Mouse (Mus musculus) MEL (cell line): Measurements from ENCODE around the gene Pigx. TPM values are rescaled to one million over a fixed set of nuclear protein-coding genes. Genes with fewer than 3 reads are reported as not detected.

Experiments
- DNase-seq: peaks from one replicate; pipeline ENCODE4 v3.0.0; 2011; ENCODE audit warnings: low read depth, low spot score
- H3K27ac ChIP-seq: 2 replicates; pipeline ENCODE4 v1.5.1; 2012; ENCODE audit warnings: low read depth, mild to moderate bottlenecking, control low read depth, low read length, moderate library complexity; ENCODE audit not compliant: control insufficient read depth
- H3K27me3 ChIP-seq, 2 experiments: fragments of 150-350 bp in 1 of 2; sonication (generic) in 1 of 2; 2 replicates each; pipeline ENCODE4 v1.6.1; 2012; ENCODE audit warnings: low read length in 2 of 2, mild to moderate bottlenecking in 2 of 2, improper control_type of control experiment in 1 of 2, moderate library complexity in 1 of 2; ENCODE audit not compliant: insufficient read depth in 2 of 2, control insufficient read depth in 1 of 2
- H3K36me3 ChIP-seq, 2 experiments: 2 replicates each; pipeline ENCODE4 v1.6.1; 2012 to 2014; ENCODE audit warnings: low read length in 2 of 2, improper control_type of control experiment in 1 of 2, inconsistent platforms in 1 of 2, mild to moderate bottlenecking in 1 of 2; ENCODE audit not compliant: insufficient read depth in 2 of 2, control insufficient read depth in 1 of 2
- H3K4me1 ChIP-seq, 2 experiments: fragments of 150-350 bp in 1 of 2; sonication (generic) in 1 of 2; 2 replicates each; pipeline ENCODE4 v1.6.1; 2012; ENCODE audit warnings: low read length in 2 of 2, improper control_type of control experiment in 1 of 2, mild to moderate bottlenecking in 1 of 2; ENCODE audit not compliant: insufficient read depth in 2 of 2, control insufficient read depth in 1 of 2
- H3K4me3 ChIP-seq, 2 experiments: fragments of 150-350 bp in 1 of 2; sonication (generic) in 1 of 2; 2 replicates each; pipeline ENCODE4 v1.5.1; 2012; ENCODE audit warnings: low read depth in 2 of 2, low read length in 2 of 2, mild to moderate bottlenecking in 2 of 2, moderate library complexity in 2 of 2, control low read depth in 1 of 2, improper control_type of control experiment in 1 of 2; ENCODE audit not compliant: control insufficient read depth in 1 of 2, insufficient read depth in 1 of 2
- H3K79me2 ChIP-seq: 2 replicates; pipeline ENCODE4 v1.6.1; 2012; ENCODE audit warnings: mild to moderate bottlenecking, low read length, moderate library complexity; ENCODE audit not compliant: control insufficient read depth, poor library complexity, insufficient read depth
- H3K9ac ChIP-seq: 2 replicates; pipeline ENCODE4 v1.6.1; 2012; ENCODE audit warnings: low read depth, mild to moderate bottlenecking, control low read depth, low read length, moderate library complexity; ENCODE audit not compliant: control insufficient read depth, poor library complexity, severe bottlenecking
- H3K9me3 ChIP-seq: fragments of 150-350 bp; sonication (generic); replicated peaks from 2 replicates; pipeline ENCODE4 v1.6.1; 2012; ENCODE audit warnings: mild to moderate bottlenecking, low read length, improper control_type of control experiment, moderate library complexity; ENCODE audit not compliant: insufficient read depth
- BHLHE40 ChIP-seq: IDR thresholded peaks from 2 replicates; pipeline ENCODE4 v1.6.1; 2012; ENCODE audit warnings: low read depth, mild to moderate bottlenecking, inconsistent platforms, low read length, improper control_type of control experiment, borderline replicate concordance
- CHD1 ChIP-seq: IDR thresholded peaks from 2 replicates; pipeline ENCODE4 v1.6.1; 2012; ENCODE audit warnings: low read depth, mild to moderate bottlenecking, inconsistent platforms, low read length, improper control_type of control experiment
- CTCF ChIP-seq, 3 experiments: IDR thresholded peaks in 2 of 3; conservative IDR thresholded peaks in 1 of 3; 2 replicates each; pipeline ENCODE4 v1.5.1; 2011 to 2012; ENCODE audit warnings: low read length in 3 of 3, low read depth in 2 of 3, mild to moderate bottlenecking in 2 of 3, improper control_type of control experiment in 1 of 3, inconsistent platforms in 1 of 3, mixed read lengths in 1 of 3, moderate library complexity in 1 of 3; ENCODE audit not compliant: control insufficient read depth in 1 of 3, insufficient read depth in 1 of 3, poor library complexity in 1 of 3, severe bottlenecking in 1 of 3
- E2F4 ChIP-seq: IDR thresholded peaks from 2 replicates; pipeline ENCODE4 v1.6.1; 2011; ENCODE audit warnings: low read depth, low read length, improper control_type of control experiment, borderline replicate concordance
- ELF1 ChIP-seq: IDR thresholded peaks from 2 replicates; pipeline ENCODE4 v1.6.1; 2014; ENCODE audit warnings: low read depth, mild to moderate bottlenecking, inconsistent platforms, low read length, improper control_type of control experiment, moderate library complexity
- EP300 ChIP-seq, 2 experiments: IDR thresholded peaks; 2 replicates each; pipeline ENCODE4 v1.6.1; 2011; ENCODE audit warnings: improper control_type of control experiment in 2 of 2, low read length in 2 of 2, low read depth in 1 of 2, mild to moderate bottlenecking in 1 of 2
- HCFC1 ChIP-seq: IDR thresholded peaks from 2 replicates; pipeline ENCODE4 v1.6.1; 2012; ENCODE audit warnings: low read depth, mild to moderate bottlenecking, inconsistent platforms, low read length, improper control_type of control experiment, moderate library complexity
- MAFK ChIP-seq: IDR thresholded peaks from 2 replicates; pipeline ENCODE4 v1.6.1; 2011; ENCODE audit warnings: low read depth, mild to moderate bottlenecking, low read length, improper control_type of control experiment, borderline replicate concordance
- MAX ChIP-seq: IDR thresholded peaks from 2 replicates; pipeline ENCODE4 v1.6.1; 2011; ENCODE audit warnings: low read length, improper control_type of control experiment
- MAZ ChIP-seq: IDR thresholded peaks from 2 replicates; pipeline ENCODE4 v1.6.1; 2012; ENCODE audit warnings: low read depth, mild to moderate bottlenecking, inconsistent platforms, low read length, improper control_type of control experiment
- MEF2A ChIP-seq: IDR thresholded peaks from 2 replicates; pipeline ENCODE4 v1.6.1; 2014; ENCODE audit warnings: low read depth, mild to moderate bottlenecking, inconsistent platforms, low read length, improper control_type of control experiment; ENCODE audit not compliant: poor library complexity, insufficient replicate concordance, severe bottlenecking; ENCODE audit errors: extremely low read depth
- MXI1 ChIP-seq: IDR thresholded peaks from 2 replicates; pipeline ENCODE4 v1.6.1; 2011; ENCODE audit warnings: mild to moderate bottlenecking, low read depth, low read length, improper control_type of control experiment
- MYB ChIP-seq: IDR thresholded peaks from 2 replicates; pipeline ENCODE4 v1.6.1; 2011; ENCODE audit warnings: mild to moderate bottlenecking, low read depth, low read length, improper control_type of control experiment
- NELFE ChIP-seq: IDR thresholded peaks from 2 replicates; pipeline ENCODE4 v1.6.1; 2011; ENCODE audit warnings: low read depth, low read length, improper control_type of control experiment
- NRF1 ChIP-seq: IDR thresholded peaks from 2 replicates; pipeline ENCODE4 v1.6.1; 2014; ENCODE audit warnings: low read depth, mild to moderate bottlenecking, inconsistent platforms, low read length, improper control_type of control experiment, moderate library complexity; ENCODE audit not compliant: poor library complexity, insufficient read depth, severe bottlenecking
- POLR2A ChIP-seq, 2 experiments: IDR thresholded peaks; 2 replicates each; pipeline ENCODE4 v1.6.1; 2011 to 2012; ENCODE audit warnings: low read length in 2 of 2, mild to moderate bottlenecking in 2 of 2, control low read depth in 1 of 2, improper control_type of control experiment in 1 of 2, low read depth in 1 of 2, moderate library complexity in 1 of 2; ENCODE audit not compliant: control insufficient read depth in 1 of 2, insufficient read depth in 1 of 2, poor library complexity in 1 of 2
- POLR2AphosphoS2 ChIP-seq: IDR thresholded peaks from 2 replicates; pipeline ENCODE4 v1.6.1; 2011; ENCODE audit warnings: low read length, improper control_type of control experiment
- POLR2AphosphoS5 ChIP-seq: IDR thresholded peaks from 2 replicates; pipeline ENCODE4 v1.6.1; 2012; ENCODE audit warnings: low read depth, borderline replicate concordance, mild to moderate bottlenecking, inconsistent platforms, low read length, moderate library complexity, mixed read lengths
- RAD21 ChIP-seq: IDR thresholded peaks from 2 replicates; pipeline ENCODE4 v1.6.1; 2011; ENCODE audit warnings: mild to moderate bottlenecking, low read depth, low read length, improper control_type of control experiment
- RCOR1 ChIP-seq: IDR thresholded peaks from 2 replicates; pipeline ENCODE4 v1.6.1; 2012; ENCODE audit warnings: low read depth, mild to moderate bottlenecking, inconsistent platforms, low read length, improper control_type of control experiment
- SIN3A ChIP-seq: IDR thresholded peaks from 2 replicates; pipeline ENCODE4 v1.6.1; 2012; ENCODE audit warnings: low read length, improper control_type of control experiment, inconsistent platforms
- SMC3 ChIP-seq: IDR thresholded peaks from 2 replicates; pipeline ENCODE4 v1.6.1; 2011; ENCODE audit warnings: low read depth, low read length, improper control_type of control experiment
- TBP ChIP-seq: IDR thresholded peaks from 2 replicates; pipeline ENCODE4 v1.8.0; 2011; ENCODE audit warnings: low read depth, low read length, improper control_type of control experiment
- TCF12 ChIP-seq: IDR thresholded peaks from 2 replicates; pipeline ENCODE4 v1.6.1; 2014; ENCODE audit warnings: low read depth, mild to moderate bottlenecking, inconsistent platforms, low read length, improper control_type of control experiment, moderate library complexity
- USF1 ChIP-seq: IDR thresholded peaks from 2 replicates; pipeline ENCODE4 v1.6.1; 2014; ENCODE audit warnings: low read depth, mild to moderate bottlenecking, inconsistent platforms, low read length, improper control_type of control experiment, moderate library complexity
- USF2 ChIP-seq, 2 experiments: IDR thresholded peaks; 2 replicates each; pipeline ENCODE4 v1.6.1; 2011 to 2012; ENCODE audit warnings: improper control_type of control experiment in 2 of 2, low read length in 2 of 2, borderline replicate concordance in 1 of 2, inconsistent platforms in 1 of 2, low read depth in 1 of 2, mild to moderate bottlenecking in 1 of 2; ENCODE audit not compliant: insufficient read depth in 1 of 2
- ZC3H11A ChIP-seq: IDR thresholded peaks from 2 replicates; pipeline ENCODE4 v1.6.1; 2012; ENCODE audit warnings: low read depth, mild to moderate bottlenecking, inconsistent platforms, low read length, improper control_type of control experiment
- ZMIZ1 ChIP-seq: IDR thresholded peaks from 2 replicates; pipeline ENCODE4 v1.6.1; 2012; ENCODE audit warnings: low read depth, mild to moderate bottlenecking, inconsistent platforms, low read length, improper control_type of control experiment, moderate library complexity
- polyA plus RNA-seq, 2 experiments: library from polyadenylated mRNA; stranded (reverse) in 1 of 2; unstranded in 1 of 2; fragments of >175 nt in 1 of 2; fragments of >200 nt in 1 of 2; gene quantifications; 2 replicates each; pipeline versions ENCODE4 v1.2.1 to v1.2.4; 2012; ENCODE audit warnings: low replicate concordance in 2 of 2, low read depth in 1 of 2; ENCODE audit not compliant: insufficient read length in 2 of 2, insufficient read depth in 1 of 2, missing spikeins in 1 of 2
- total RNA-seq: library from RNA; depleted of rRNA; stranded (reverse); fragments of 300-350 nt; gene quantifications from 2 replicates; pipeline ENCODE4 v1.2.3, GENCODE M21; 2012; rRNA removed

Gene Pigx
- total RNA-seq: 22.3 and 24.0 TPM in 2 replicates
- 10 to 100 TPM in 1 of 2 experiments, not detected in 1; 29.5 TPM for polyA plus RNA-seq

- DNase-seq: peak; percentile 93
- TF ChIP-seq ZMIZ1 (peak; percentile 55; the same call in 1 of the 2 replicates), MXI1 (peak; percentile 55; the same call in 1 of the 2 replicates), MAZ (peak; percentile 56; the same call in 1 of the 2 replicates), HCFC1 (peak; percentile 42; the same call in 1 of the 2 replicates), ELF1 (peak; percentile 29; the same call in 1 of the 2 replicates), MEF2A (no peak), BHLHE40 (no peak), POLR2AphosphoS2 (peak; percentile 32; the same call in 1 of the 2 replicates), NRF1 (peak; percentile 87), NELFE (peak; percentile 78), MAX (no peak), POLR2A (IDR thresholded peaks at IDR 0.05; ENCODE audit: control insufficient read depth in 1 of 2, insufficient read depth in 1 of 2, low read depth in 1 of 2, low read length in 2 of 2, poor library complexity in 1 of 2) (peak; percentile 24 to 83; a peak in 3 of 4 replicates), SIN3A (peak; percentile 84)
- Histone ChIP-seq H3K9me3 (no peaks in the 10 kb centered on the region), H3K27me3 (no peaks in the 10 kb centered on the region), H3K9ac (peak within 1 kb of the TSS; percentile 87), H3K4me3 (peak within 1 kb of the TSS; percentile 81 to 87), H3K27ac (peak within 1 kb of the TSS; percentile 22), H3K4me1 (no peaks in the 10 kb centered on the region; a peak in 2 of 4 replicates), H3K36me3 (peaks cover 0 to 9% of the 10 kb centered on the region in 2 experiments; a peak in 2 of 4 replicates), H3K79me2 (peaks cover 6% of the 10 kb centered on the region)
Measured at GRCm38 (mm10) chr16:32099638-32100150, at the start of gene Pigx, which contains the start of gene Cep19. Gene Pigx (minus strand): TSS chr16:32099740. Gene Cep19 (plus strand): TSS chr16:32099800.

- Histone ChIP-seq H3K27ac (no peak overlapping the region), H3K9me3 (no peaks in the 10 kb centered on the region), H3K79me2 (peaks cover 4% of the 10 kb centered on the region), H3K27me3 (no peaks in the 10 kb centered on the region), H3K36me3 (peaks cover 0 to 20% of the 10 kb centered on the region in 2 experiments; a peak in 2 of 4 replicates), H3K4me1 (no peaks in the 10 kb centered on the region)
- DNase-seq: no peak
- no peak for TF ChIP-seq CTCF (IDR thresholded peaks at IDR 0.05 in 2 of 3, conservative IDR thresholded peaks at IDR 0.05 in 1 of 3; ENCODE audit: control insufficient read depth in 1 of 3, insufficient read depth in 1 of 3, low read depth in 2 of 3, low read length in 3 of 3, poor library complexity in 1 of 3, severe bottlenecking in 1 of 3)
- no peak for TF ChIP-seq SMC3
- TF ChIP-seq MYB: no peak
- TF ChIP-seq POLR2AphosphoS5: no peak
- no peak for TF ChIP-seq ZMIZ1
- TF ChIP-seq MAFK: no peak
- no peak for TF ChIP-seq ZC3H11A
- no peak for TF ChIP-seq POLR2AphosphoS2
- TF ChIP-seq ELF1: no peak
- TF ChIP-seq RCOR1: no peak
- no peak for TF ChIP-seq RAD21
- TF ChIP-seq TBP: no peak
- no peak for TF ChIP-seq MAX
- no peak for TF ChIP-seq CHD1
- TF ChIP-seq USF2 (IDR thresholded peaks at IDR 0.05; ENCODE audit: borderline replicate concordance in 1 of 2, insufficient read depth in 1 of 2, low read depth in 1 of 2, low read length in 2 of 2): no peak
- no peak for TF ChIP-seq TCF12
- TF ChIP-seq USF1: no peak
- no peak for TF ChIP-seq EP300 (IDR thresholded peaks at IDR 0.05; ENCODE audit: low read depth in 1 of 2, low read length in 2 of 2)
- no peak for TF ChIP-seq E2F4
- no peak for TF ChIP-seq NRF1
- TF ChIP-seq, all 39 proteins: peak for 0
- Histone ChIP-seq H3K4me3 (no peak overlapping the region), H3K9ac (no peak overlapping the region)
Measured at GRCm38 (mm10) chr16:32147589-32148207, 48.2 kb upstream of the Pigx start.
